Mouse (Mus musculus): ENCODE measurements around the gene Sftpa1.

Gene Sftpa1

DNA sequence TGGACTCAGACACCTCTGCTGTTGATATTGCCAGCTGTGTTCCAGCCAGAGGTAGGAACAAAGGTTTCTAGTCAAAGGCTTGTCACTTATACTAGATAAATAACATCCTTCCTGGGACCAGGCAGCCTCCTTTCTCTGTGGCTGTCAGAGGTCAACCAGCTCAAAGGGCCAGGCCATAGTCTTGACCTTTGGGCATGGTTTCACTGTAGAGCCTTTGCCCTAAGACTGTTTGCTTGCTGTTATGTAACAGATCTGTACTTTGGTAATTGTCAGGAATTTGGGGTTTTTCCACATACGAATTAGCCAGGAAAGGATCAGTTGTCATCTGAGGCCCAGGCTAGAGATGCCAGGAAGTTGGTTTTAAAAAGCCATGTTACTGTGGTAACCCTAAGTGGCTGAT lies 29.2 kb downstream of the Sftpa1 start:
- no peak for DNase-seq (ENCODE audit: low spot score)

- DNase-seq (ENCODE audit: low spot score) = no peak
Measured at GRCm38 (mm10) chr14:41162663-41163062, 31.1 kb downstream of the Sftpa1 start.

- DNase-seq (ENCODE audit: low spot score) = no peak
Measured at GRCm38 (mm10) chr14:41167278-41167677, 35.7 kb downstream of the Sftpa1 start.

DNA sequence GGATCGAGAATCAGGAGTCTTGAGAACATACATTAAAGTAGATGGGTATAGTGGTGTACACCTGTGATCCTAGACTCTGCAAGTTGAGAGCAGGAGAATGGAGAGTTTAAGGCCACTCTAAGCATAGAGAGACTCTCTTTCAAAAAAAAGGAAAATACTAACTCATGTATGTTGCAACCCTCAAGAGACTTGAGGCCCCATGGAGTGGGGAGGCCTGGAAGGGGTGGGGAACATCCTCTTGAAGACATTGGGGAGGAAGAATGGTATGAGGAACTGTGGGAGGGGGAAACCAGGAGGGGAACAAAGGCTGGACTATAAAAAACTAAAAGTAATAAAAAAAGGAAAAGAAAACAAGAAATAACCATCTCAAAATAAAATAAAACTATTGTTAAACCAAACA lies 37.0 kb downstream of the Sftpa1 start:
- DNase-seq (ENCODE audit: low spot score) = no peak

DNA sequence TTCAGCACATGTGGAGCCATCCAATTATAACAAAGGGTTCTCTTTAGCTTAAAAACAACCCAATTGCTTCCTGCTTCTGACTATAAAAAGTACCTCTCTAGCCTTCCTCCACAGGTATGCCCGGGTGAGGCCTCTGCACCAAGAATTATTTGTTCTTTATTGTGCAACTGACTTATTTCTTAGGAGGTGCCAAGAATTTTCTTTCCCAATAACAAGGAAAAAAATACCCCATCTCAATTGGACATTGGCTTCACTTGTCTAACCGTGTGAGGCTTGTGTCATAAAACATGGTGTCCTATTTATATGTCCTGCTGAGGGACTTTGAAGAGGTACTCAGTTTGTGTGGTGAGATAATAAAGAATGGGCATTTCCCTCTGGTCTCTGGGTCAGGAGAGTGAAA lies 38.9 kb downstream of the Sftpa1 start:
- no peak for DNase-seq (ENCODE audit: low spot score)

DNA sequence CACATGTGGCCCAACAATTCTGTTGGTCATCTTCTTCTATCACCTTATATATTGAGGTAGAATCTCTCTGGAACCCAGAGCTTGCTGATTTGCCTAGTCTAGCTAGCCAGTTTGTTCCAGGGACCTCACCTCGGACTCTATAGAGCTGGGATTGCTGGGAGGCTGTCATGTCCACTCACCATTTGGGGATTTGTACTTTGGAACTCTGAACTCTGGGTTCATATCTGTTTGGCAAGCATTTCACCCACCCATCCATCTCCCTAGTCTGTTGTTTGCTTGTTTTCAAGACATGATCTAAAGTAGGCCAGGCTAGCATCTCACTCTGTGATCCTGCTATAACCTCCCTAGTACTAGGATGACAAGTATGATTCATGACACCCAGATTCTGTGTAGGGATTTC lies 43.2 kb downstream of the Sftpa1 start:
- DNase-seq (ENCODE audit: low spot score) = no peak

- no peak for DNase-seq (ENCODE audit: low spot score)
Measured at GRCm38 (mm10) chr14:41185059-41185821, 53.7 kb downstream of the Sftpa1 start, which contains the start of gene Sftpd. Sftpd (minus strand) TSS chr14:41185149.
